Mouse (Mus musculus) embryonic fibroblast, embryonic 13.5 days (primary cell): Measurements from ENCODE around the gene Gak.

Experiments
- CTCF ChIP-seq: IDR thresholded peaks from 2 replicates; pipeline ENCODE4 v1.5.1; 2011; ENCODE audit warnings: mild to moderate bottlenecking, control low read depth, low read length, moderate library complexity, borderline replicate concordance; ENCODE audit not compliant: insufficient read depth
- POLR2A ChIP-seq: IDR thresholded peaks from 2 replicates; pipeline ENCODE4 v1.6.1; 2011; ENCODE audit warnings: low read depth, mild to moderate bottlenecking, control low read depth, low read length, moderate library complexity

- TF ChIP-seq POLR2A (no peak), CTCF (no peak)
Measured at GRCm38 (mm10) chr5:108668387-108668932, 38.9 kb upstream of the Gak start.
